Mouse (Mus musculus): ENCODE data around the gene Kctd17. TPM values are rescaled to one million over a fixed set of nuclear protein-coding genes. Genes with fewer than 3 reads are reported as not detected.

Gene Kctd17
- polyA plus RNA-seq (2014; fragmentation: Nextera tagmentation; extraction: Ambion mirVana), result 37.9 and 43.4 TPM in 2 replicates

DNA sequence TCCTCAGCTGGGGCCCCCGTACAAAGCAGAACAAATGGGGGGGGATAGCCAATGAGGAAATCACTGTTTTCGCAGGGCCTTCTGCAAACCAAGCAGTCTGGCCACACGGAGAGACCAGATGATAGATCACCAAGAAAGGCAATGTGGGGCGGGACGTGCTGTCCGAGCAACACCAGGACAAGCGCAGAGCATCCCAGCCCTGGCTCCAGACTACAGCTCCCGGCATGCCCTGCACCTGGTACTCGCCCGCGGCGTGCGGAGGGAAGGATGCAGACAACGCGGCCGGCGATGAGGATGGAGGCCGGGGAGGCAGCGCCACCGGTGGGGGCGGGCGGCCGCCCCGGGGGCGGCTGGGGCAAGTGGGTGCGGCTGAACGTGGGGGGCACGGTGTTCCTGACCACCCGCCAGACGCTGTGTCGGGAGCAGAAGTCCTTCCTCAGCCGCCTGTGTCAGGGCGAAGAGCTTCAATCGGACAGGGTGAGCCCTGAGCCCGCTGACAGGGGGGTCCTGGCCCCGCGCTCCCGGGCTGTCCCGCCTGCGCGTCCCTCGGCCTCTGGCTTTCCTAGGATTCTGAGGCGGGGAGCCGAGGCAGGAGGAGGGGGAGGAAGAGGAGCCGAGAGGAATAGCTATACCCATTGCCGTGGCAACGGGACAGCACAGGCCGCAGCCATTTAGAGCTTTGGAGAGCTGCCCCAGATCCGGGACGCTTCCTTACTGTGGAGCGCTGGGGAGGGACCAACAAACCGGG lies at the start of gene Kctd17:
Gene Kctd17 (plus strand): TSS at position 174 of the 748 bp plus-strand sequence.
- ATAC-seq (ENCODE audit: insufficient number of reproducible peaks, low FRiP score, low TSS enrichment, low read depth) (peak; percentile 70), DNase-seq (ENCODE audit: low spot score) (peak; percentile 82)
- Histone ChIP-seq H3K9ac (ENCODE audit: low read length) (peak within 1 kb of the TSS; percentile 52), H3K27me3 (ENCODE audit: control insufficient read depth, insufficient read depth, low read length) (no peaks in the 10 kb centered on the region), H3K9me3 (ENCODE audit: control insufficient read depth, low read length) (no peaks in the 10 kb centered on the region), H3K36me3 (ENCODE audit: control insufficient read depth, insufficient read depth, low read length) (no peaks in the 10 kb centered on the region), H3K4me3 (ENCODE audit: low read depth, low read length) (peak within 1 kb of the TSS; percentile 66), H3K27ac (replicated peaks; ENCODE audit: low read depth, low read length) (no peak within 1 kb of the TSS), H3K4me2 (ENCODE audit: low read depth, severe bottlenecking) (peak within 1 kb of the TSS; percentile 49), H3K4me1 (ENCODE audit: control insufficient read depth, insufficient read depth, low read length) (peaks cover 7% of the 10 kb centered on the region; the same call in 1 of the 2 replicates)
- under 1% methylated on average over 51 of the region's 52 CpGs for WGBS

DNA sequence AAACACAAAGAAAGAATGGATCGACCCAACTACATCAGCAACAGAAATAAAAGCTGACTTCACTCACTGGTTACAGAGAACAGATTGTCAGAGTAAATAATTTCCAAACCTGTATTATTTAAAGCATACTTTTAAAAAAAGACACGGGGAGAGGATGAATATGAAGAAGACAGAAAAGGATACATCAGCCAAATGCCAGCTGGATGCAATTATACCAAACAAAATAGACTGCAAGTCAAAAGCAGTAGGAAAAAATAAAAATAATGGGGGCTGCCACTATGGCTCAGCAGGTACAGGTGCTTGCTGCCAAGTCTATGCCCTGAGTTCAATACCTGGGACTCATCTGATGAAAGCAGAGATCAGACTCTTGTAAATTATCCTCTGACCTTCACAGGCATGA lies 48.2 kb upstream of the Kctd17 start:
- H3K4me3 ChIP-seq (ENCODE audit: low read depth, low read length), result no peak overlapping the region
- ATAC-seq (ENCODE audit: insufficient number of reproducible peaks, low FRiP score, low TSS enrichment, low read depth) (no peak), DNase-seq (ENCODE audit: low spot score) (no peak)
- H3K4me1 ChIP-seq (ENCODE audit: control insufficient read depth, insufficient read depth, low read length), result no peaks in the 10 kb centered on the region
- H3K27ac ChIP-seq (replicated peaks; ENCODE audit: low read depth, low read length), result no peak overlapping the region
- 79% methylated on average over 2 of the region's 2 CpGs for WGBS
- H3K9ac ChIP-seq (ENCODE audit: low read length), result no peak overlapping the region
- H3K9me3 ChIP-seq (ENCODE audit: control insufficient read depth, low read length), result no peaks in the 10 kb centered on the region
- no peak overlapping the region for H3K4me2 ChIP-seq (ENCODE audit: low read depth, severe bottlenecking)
- no peaks in the 10 kb centered on the region for H3K27me3 ChIP-seq (ENCODE audit: control insufficient read depth, insufficient read depth, low read length)
- H3K36me3 ChIP-seq (ENCODE audit: control insufficient read depth, insufficient read depth, low read length), result no peaks in the 10 kb centered on the region

DNA sequence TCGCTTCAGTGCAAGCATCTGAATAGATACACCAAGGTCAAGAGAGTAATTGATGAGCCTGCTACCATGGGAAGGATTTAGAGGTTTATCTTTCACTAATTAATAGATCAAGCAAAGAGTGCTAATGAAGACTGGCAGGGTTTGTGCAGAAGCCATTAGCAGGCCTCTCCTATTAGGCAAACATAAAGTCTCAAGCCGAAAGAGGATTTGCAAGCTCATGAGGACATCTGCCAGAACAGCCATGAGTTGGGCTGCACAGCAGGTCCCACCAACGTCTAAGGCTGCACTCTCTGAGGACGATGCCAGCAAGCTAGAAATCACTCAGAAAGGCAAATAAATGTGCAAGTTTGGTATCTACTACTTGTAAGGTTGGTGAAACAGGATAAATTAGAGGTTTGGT lies 47.6 kb upstream of the Kctd17 start:
- no peak for DNase-seq (ENCODE audit: low spot score)
- no peaks in the 10 kb centered on the region for H3K9me3 ChIP-seq (ENCODE audit: control insufficient read depth, low read length)
- no peaks in the 10 kb centered on the region for H3K4me1 ChIP-seq (ENCODE audit: control insufficient read depth, insufficient read depth, low read length)
- no peaks in the 10 kb centered on the region for H3K27me3 ChIP-seq (ENCODE audit: control insufficient read depth, insufficient read depth, low read length)
- no peak overlapping the region for H3K4me3 ChIP-seq (ENCODE audit: low read depth, low read length)
- WGBS, result 72% methylated on average over 4 of the region's 4 CpGs
- H3K36me3 ChIP-seq (ENCODE audit: control insufficient read depth, insufficient read depth, low read length), result no peaks in the 10 kb centered on the region
- H3K9ac ChIP-seq (ENCODE audit: low read length), result no peak overlapping the region
- no peak overlapping the region for H3K27ac ChIP-seq (replicated peaks; ENCODE audit: low read depth, low read length)
- no peak overlapping the region for H3K4me2 ChIP-seq (ENCODE audit: low read depth, severe bottlenecking)
- ATAC-seq (ENCODE audit: insufficient number of reproducible peaks, low FRiP score, low TSS enrichment, low read depth), result no peak

DNA sequence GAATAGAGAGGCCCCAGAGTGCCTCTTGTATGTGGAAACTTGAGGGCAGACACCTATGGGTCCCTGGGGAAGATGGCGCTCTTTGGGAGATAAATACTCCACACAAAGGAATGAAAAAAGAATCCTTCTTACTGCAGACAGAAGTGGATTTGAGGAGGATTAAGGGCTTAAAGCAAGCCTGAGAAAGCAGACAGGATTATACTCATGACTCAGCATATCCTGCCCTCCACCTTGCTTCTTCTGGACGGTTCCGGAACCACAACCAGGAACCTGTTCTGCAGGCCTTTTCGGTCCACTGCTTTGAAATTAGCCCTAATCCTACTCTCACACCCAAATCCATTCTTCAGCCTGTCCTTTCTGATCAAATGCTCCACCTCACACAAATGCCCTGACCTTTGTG lies 46.2 kb upstream of the Kctd17 start:
- Histone ChIP-seq H3K4me2 (ENCODE audit: low read depth, severe bottlenecking) (no peak overlapping the region), H3K9ac (ENCODE audit: low read length) (no peak overlapping the region), H3K27ac (replicated peaks; ENCODE audit: low read depth, low read length) (no peak overlapping the region), H3K36me3 (ENCODE audit: control insufficient read depth, insufficient read depth, low read length) (no peaks in the 10 kb centered on the region), H3K27me3 (ENCODE audit: control insufficient read depth, insufficient read depth, low read length) (no peaks in the 10 kb centered on the region), H3K4me1 (ENCODE audit: control insufficient read depth, insufficient read depth, low read length) (no peaks in the 10 kb centered on the region), H3K4me3 (ENCODE audit: low read depth, low read length) (no peak overlapping the region), H3K9me3 (ENCODE audit: control insufficient read depth, low read length) (no peaks in the 10 kb centered on the region)
- no peak for DNase-seq (ENCODE audit: low spot score)
- WGBS, result 93% methylated on average over 4 of the region's 4 CpGs
- ATAC-seq (ENCODE audit: insufficient number of reproducible peaks, low FRiP score, low TSS enrichment, low read depth), result no peak

DNA sequence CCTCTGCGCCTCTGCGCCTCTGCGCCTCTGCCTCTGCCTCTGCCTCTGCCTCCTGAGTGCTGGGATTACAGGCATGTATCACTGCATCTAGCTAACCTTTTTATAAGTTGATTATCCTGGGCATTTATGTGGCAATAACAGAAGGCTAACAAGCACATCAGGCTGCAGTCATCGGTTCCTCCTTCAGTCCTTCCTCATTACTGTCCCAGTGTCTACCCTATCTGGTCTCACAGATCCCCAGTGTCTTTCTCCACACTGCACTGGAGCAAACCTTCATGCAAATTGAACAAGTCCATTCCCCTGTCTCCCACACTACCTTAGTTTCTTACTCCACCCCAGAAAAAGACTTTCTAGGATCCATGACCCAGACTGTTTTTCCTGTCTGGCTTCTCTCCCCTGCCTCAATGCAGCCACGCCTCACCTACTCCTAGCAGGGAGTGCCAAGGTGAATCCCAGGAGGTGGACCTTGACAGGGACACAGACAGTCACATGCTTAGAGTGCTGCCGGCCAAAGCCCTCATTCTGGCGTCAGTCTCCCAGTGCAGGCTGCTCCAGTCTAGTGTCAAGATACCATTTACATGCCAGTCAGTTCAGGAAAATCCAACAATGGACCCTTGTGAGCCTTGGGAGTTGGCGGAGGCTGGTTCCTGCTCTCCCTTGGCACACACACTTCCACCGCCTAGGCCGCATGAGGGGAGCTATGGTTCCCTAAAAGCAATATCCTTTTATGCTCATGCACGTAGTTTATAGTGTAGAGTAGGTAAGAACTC lies 44.7 kb upstream of the Kctd17 start:
- H3K27me3 ChIP-seq (ENCODE audit: control insufficient read depth, insufficient read depth, low read length), result no peaks in the 10 kb centered on the region
- H3K9ac ChIP-seq (ENCODE audit: low read length), result no peak overlapping the region
- H3K27ac ChIP-seq (replicated peaks; ENCODE audit: low read depth, low read length), result no peak overlapping the region
- no peak overlapping the region for H3K4me3 ChIP-seq (ENCODE audit: low read depth, low read length)
- H3K9me3 ChIP-seq (ENCODE audit: control insufficient read depth, low read length), result no peaks in the 10 kb centered on the region
- ATAC-seq (ENCODE audit: insufficient number of reproducible peaks, low FRiP score, low TSS enrichment, low read depth) (no peak), DNase-seq (ENCODE audit: low spot score) (no peak)
- H3K4me2 ChIP-seq (ENCODE audit: low read depth, severe bottlenecking), result no peak overlapping the region
- WGBS, result 88% methylated on average over 11 of the region's 11 CpGs
- no peaks in the 10 kb centered on the region for H3K36me3 ChIP-seq (ENCODE audit: control insufficient read depth, insufficient read depth, low read length)
- H3K4me1 ChIP-seq (ENCODE audit: control insufficient read depth, insufficient read depth, low read length), result no peaks in the 10 kb centered on the region

DNA sequence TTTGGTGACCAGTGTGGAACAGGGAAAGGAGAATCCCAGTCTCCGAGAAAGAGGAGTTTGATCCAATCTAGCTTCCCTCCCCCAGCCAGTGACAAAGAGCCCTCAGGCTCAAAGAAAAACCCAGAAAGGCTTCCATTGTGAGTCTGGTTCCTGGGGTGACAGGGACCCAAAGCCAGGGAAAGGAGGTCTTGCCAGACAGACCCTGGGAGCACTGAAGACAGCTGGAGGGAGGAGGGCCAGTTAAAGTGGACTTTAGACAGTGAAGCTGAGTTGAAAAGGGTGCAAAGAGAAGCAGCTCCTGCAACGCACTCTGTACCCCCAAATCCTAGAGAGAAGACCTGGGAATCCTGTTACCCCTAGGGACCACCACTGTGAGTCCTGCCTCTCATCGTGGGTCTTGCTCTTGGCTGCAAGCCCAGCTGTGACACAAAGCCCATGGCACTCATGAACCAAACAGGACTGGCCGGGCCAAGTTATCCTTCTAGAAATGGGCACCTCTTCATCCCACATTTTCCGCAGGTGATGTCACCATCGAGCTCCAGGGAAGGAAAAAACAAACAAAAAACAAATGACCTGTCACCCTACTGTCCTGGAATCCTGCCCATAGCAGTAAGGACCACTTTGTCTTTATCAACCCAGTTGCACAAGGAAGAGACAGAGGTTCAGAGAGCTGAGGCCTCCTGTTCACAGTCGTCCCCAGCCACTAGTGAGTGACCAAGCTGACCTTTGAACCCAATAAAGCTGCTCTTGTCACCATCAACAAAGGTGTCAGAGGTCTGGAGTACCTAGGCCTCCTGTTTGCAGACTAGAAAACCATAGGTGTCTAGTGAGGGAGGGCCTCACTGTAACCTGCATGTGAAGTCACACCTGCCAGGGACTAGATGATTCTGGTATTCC lies 43.9 kb upstream of the Kctd17 start:
- 79% methylated on average over 7 of the region's 7 CpGs for WGBS
- no peak overlapping the region for H3K4me3 ChIP-seq (ENCODE audit: low read depth, low read length)
- DNase-seq (ENCODE audit: low spot score) (no peak), ATAC-seq (ENCODE audit: insufficient number of reproducible peaks, low FRiP score, low TSS enrichment, low read depth) (no peak)
- H3K4me2 ChIP-seq (ENCODE audit: low read depth, severe bottlenecking), result no peak overlapping the region
- no peaks in the 10 kb centered on the region for H3K27me3 ChIP-seq (ENCODE audit: control insufficient read depth, insufficient read depth, low read length)
- no peaks in the 10 kb centered on the region for H3K36me3 ChIP-seq (ENCODE audit: control insufficient read depth, insufficient read depth, low read length)
- H3K9ac ChIP-seq (ENCODE audit: low read length), result no peak overlapping the region
- no peaks in the 10 kb centered on the region for H3K4me1 ChIP-seq (ENCODE audit: control insufficient read depth, insufficient read depth, low read length)
- H3K9me3 ChIP-seq (ENCODE audit: control insufficient read depth, low read length), result no peaks in the 10 kb centered on the region
- no peak overlapping the region for H3K27ac ChIP-seq (replicated peaks; ENCODE audit: low read depth, low read length)

DNA sequence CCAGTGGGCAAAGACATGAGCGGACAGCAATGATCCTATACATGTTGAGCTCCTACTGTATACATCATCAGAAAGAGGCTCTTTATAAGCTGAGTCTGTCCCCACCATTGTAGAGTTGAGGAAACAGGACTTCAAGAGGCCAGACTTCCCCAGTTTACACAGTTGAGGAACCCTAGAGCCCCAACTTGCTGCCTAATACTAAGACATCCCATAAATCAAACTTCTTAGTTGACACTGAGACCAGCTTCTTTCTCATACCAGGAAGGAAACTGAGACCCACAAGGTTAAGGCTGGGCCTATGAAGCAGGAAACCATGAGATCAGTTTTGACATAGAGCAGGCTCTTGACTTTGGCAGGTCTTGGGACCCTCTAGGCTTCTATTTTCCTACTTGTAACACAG lies 42.8 kb upstream of the Kctd17 start:
- DNase-seq (ENCODE audit: low spot score) (no peak), ATAC-seq (ENCODE audit: insufficient number of reproducible peaks, low FRiP score, low TSS enrichment, low read depth) (no peak)
- H3K4me2 ChIP-seq (ENCODE audit: low read depth, severe bottlenecking), result no peak overlapping the region
- H3K4me3 ChIP-seq (ENCODE audit: low read depth, low read length), result no peak overlapping the region
- no peaks in the 10 kb centered on the region for H3K36me3 ChIP-seq (ENCODE audit: control insufficient read depth, insufficient read depth, low read length)
- WGBS, result 88% methylated on average over 1 of the region's 1 CpGs
- no peaks in the 10 kb centered on the region for H3K9me3 ChIP-seq (ENCODE audit: control insufficient read depth, low read length)
- no peak overlapping the region for H3K27ac ChIP-seq (replicated peaks; ENCODE audit: low read depth, low read length)
- no peaks in the 10 kb centered on the region for H3K27me3 ChIP-seq (ENCODE audit: control insufficient read depth, insufficient read depth, low read length)
- H3K4me1 ChIP-seq (ENCODE audit: control insufficient read depth, insufficient read depth, low read length), result no peaks in the 10 kb centered on the region
- H3K9ac ChIP-seq (ENCODE audit: low read length), result no peak overlapping the region

DNA sequence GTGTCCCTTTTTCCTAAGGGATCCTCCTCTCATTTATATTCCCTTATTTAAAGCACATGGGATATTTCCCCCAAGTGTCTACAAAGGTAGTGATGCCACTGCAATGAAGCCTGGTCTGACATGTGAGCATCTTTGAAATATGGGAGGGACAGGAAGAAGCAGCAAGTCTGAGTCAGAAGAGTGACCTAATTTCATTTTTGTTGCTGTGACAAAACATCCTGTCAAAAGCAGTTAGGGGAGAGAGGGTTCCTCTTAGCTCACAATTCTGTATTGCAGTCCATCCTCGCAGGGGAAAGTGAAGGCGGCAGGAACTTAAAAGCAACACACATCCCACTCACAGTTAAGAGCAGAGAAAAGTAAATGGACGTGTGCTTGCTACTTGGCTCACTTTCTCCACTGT lies 37.5 kb upstream of the Kctd17 start:
- Histone ChIP-seq H3K4me3 (ENCODE audit: low read depth, low read length) (no peak overlapping the region), H3K36me3 (ENCODE audit: control insufficient read depth, insufficient read depth, low read length) (no peaks in the 10 kb centered on the region), H3K27ac (replicated peaks; ENCODE audit: low read depth, low read length) (no peak overlapping the region), H3K9ac (ENCODE audit: low read length) (no peak overlapping the region), H3K4me1 (ENCODE audit: control insufficient read depth, insufficient read depth, low read length) (no peaks in the 10 kb centered on the region), H3K4me2 (ENCODE audit: low read depth, severe bottlenecking) (no peak overlapping the region), H3K27me3 (ENCODE audit: control insufficient read depth, insufficient read depth, low read length) (no peaks in the 10 kb centered on the region), H3K9me3 (ENCODE audit: control insufficient read depth, low read length) (no peaks in the 10 kb centered on the region)
- no peak for DNase-seq (ENCODE audit: low spot score)
- WGBS, result 87% methylated on average over 3 of the region's 3 CpGs
- ATAC-seq (ENCODE audit: insufficient number of reproducible peaks, low FRiP score, low TSS enrichment, low read depth), result no peak

All from limb, embryonic 11.5 days (tissue).